Mouse (Mus musculus) neural tube, postnatal 0 days (tissue): ENCODE data around the gene 4833427G06Rik. TPM values are rescaled to one million over a fixed set of nuclear protein-coding genes. Genes with fewer than 3 reads are reported as not detected.

Experiments
- microRNA counts: library from miRNA; unstranded; fragments of <30 nt; microRNA quantifications from one replicate; lab custom pipeline; 2015
- microRNA-seq: library from miRNA; unstranded; fragments of <30 nt; microRNA quantifications from one replicate; pipeline ENCODE4, GENCODE M21; 2016
- polyA plus RNA-seq: library from polyadenylated mRNA; unstranded; fragments of >200 nt; fragmentation: Nextera tagmentation; extraction: Ambion mirVana; gene quantifications from 2 replicates; pipeline ENCODE4 v1.2.1, GENCODE M21; 2015

4833427G06Rik gene
- 1.2 and 1.7 TPM in 2 replicates for polyA plus RNA-seq

GRCm38 (mm10) chr9:51101756-51102425 is at the start of gene 4833427G06Rik:
4833427G06Rik (minus strand) TSS chr9:51102078.

GRCm38 (mm10) chr9:51076979-51077315 is 24.9 kb downstream of the 4833427G06Rik start, which contains the start of gene Layn:
Layn (minus strand) TSS chr9:51077094.

DNA sequence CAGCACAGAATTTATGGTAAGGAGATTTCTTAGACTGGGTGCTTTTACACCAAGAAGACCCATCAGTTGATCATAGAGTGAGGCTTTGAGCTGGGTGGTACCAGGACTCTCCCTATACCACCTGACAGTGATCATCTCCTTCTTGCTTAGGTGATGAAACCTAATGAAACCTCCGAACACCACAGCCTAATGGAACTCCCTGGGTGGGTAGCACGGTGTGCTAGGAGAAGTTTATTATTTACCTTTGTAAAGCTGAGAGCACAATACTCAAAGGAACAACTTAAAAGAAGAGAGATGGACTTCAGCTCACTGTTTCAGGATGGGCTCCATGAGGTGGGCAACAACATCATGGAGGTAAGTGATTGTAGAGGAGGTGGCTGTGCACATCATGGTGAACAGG is 41.3 kb downstream of the 4833427G06Rik start, which contains the start of gene Btg4:
Btg4 (plus strand) TSS at position 301 of the 400 bp plus-strand sequence.

MicroRNAs encoded within 50 kb of the gene (microRNA counts, 519-probe panel; counts per million panel counts)
- microRNA mmu-miR-34b-3p (lab: Ali Mortazavi, UCI) (40.5 counts per million), microRNA mmu-miR-34b-5p (lab: Ali Mortazavi, UCI) (40.5 counts per million), microRNA mmu-miR-34c (lab: Ali Mortazavi, UCI) (40.5 counts per million)

Small RNA genes lying within 50 kb of the gene (microRNA-seq; reads per million reads assigned to microRNA genes)
- gene Mir34b (26.7 reads per million, percentile 29 among the genes with 10 or more reads in this experiment), gene Mir34c (986 reads per million, percentile 74 among the genes with 10 or more reads in this experiment)

Other genes starting within 250 kb of the 4833427G06Rik start
- gene Sik2, start 93.0 kb downstream of the 4833427G06Rik start, polyA plus RNA-seq: 14.0 and 16.4 TPM in 2 replicates
- gene Btg4, start 41.2 kb downstream of the 4833427G06Rik start, polyA plus RNA-seq: not detected in 2 replicates
- 10.1 and 12.9 TPM in 2 replicates for gene Layn, start 25.0 kb downstream of the 4833427G06Rik start, polyA plus RNA-seq
- gene Gm32742, start 63.4 kb upstream of the 4833427G06Rik start, polyA plus RNA-seq: not detected in 2 replicates
- gene Pou2af1, start 111.6 kb upstream of the 4833427G06Rik start, polyA plus RNA-seq: 0.19 TPM in 1 of 2 replicates, not detected in the other
- 1.0 and 1.2 TPM in 2 replicates for gene Colca2, start 176.5 kb upstream of the 4833427G06Rik start, polyA plus RNA-seq
- gene 1810046K07Rik, start 226.8 kb upstream of the 4833427G06Rik start, polyA plus RNA-seq: not detected in 2 replicates